25 mouse cellular contexts compared by ENCODE assay signal in genomic region chr5:51729771-51730170, GRCm38 (mm10).
"Had no signal": no experiment of that assay in that cellular context is flagged by ENCODE, and none has a peak within 500 bp of the region (broad histone marks: within the 10 kb centered on the region; RNA-seq: fewer than 3 reads in every experiment).

No protein-coding gene starts in this region.

- H3K4me1 ChIP-seq: embryonic facial prominence, embryonic 12.5 days; forebrain, embryonic 10.5 days; forebrain, embryonic 12.5 days; forebrain, embryonic 13.5 days; forebrain, embryonic 15.5 days; heart, embryonic 10.5 days had no signal

- H3K27me3 ChIP-seq: embryonic facial prominence, embryonic 12.5 days; embryonic facial prominence, embryonic 13.5 days; embryonic facial prominence, embryonic 15.5 days; forebrain, embryonic 12.5 days; forebrain, embryonic 13.5 days; forebrain, embryonic 15.5 days had no signal

- H3K36me3 ChIP-seq: embryonic facial prominence, embryonic 10.5 days; embryonic facial prominence, embryonic 12.5 days; embryonic facial prominence, embryonic 13.5 days; embryonic facial prominence, embryonic 15.5 days; forebrain, embryonic 10.5 days; forebrain, embryonic 12.5 days; forebrain, embryonic 15.5 days; heart, embryonic 10.5 days had no signal

- H3K9ac ChIP-seq: embryonic facial prominence, embryonic 12.5 days; embryonic facial prominence, embryonic 13.5 days; embryonic facial prominence, embryonic 15.5 days; forebrain, embryonic 12.5 days; forebrain, embryonic 13.5 days; forebrain, embryonic 15.5 days; forebrain, postnatal 0 days had no signal

- H3K9me3 ChIP-seq: embryonic facial prominence, embryonic 10.5 days; embryonic facial prominence, embryonic 12.5 days; embryonic facial prominence, embryonic 13.5 days; embryonic facial prominence, embryonic 15.5 days; forebrain, embryonic 10.5 days; forebrain, embryonic 12.5 days; forebrain, embryonic 13.5 days; forebrain, embryonic 15.5 days; heart, embryonic 10.5 days had no signal

- H3K27ac ChIP-seq: embryonic facial prominence, embryonic 10.5 days; embryonic facial prominence, embryonic 12.5 days; embryonic facial prominence, embryonic 13.5 days; embryonic facial prominence, embryonic 15.5 days; forebrain, embryonic 10.5 days; forebrain, embryonic 12.5 days; forebrain, embryonic 13.5 days; forebrain, embryonic 15.5 days; gastrocnemius, adult 2 months; heart, adult 2 months; heart, embryonic 10.5 days had no signal

- H3K4me3 ChIP-seq: embryonic facial prominence, embryonic 10.5 days; embryonic facial prominence, embryonic 12.5 days; embryonic facial prominence, embryonic 13.5 days; embryonic facial prominence, embryonic 15.5 days; erythroblast, embryonic 14.5 days; forebrain, embryonic 10.5 days; forebrain, embryonic 12.5 days; forebrain, embryonic 13.5 days; forebrain, embryonic 15.5 days; gastrocnemius, adult 2 months; heart, adult 2 months; heart, embryonic 10.5 days had no signal

- DNase-seq: cerebellum, adult 9-11 months; cerebellum, postnatal 10 days; cerebellum, postnatal 14 days; cerebellum, postnatal 25 days; cerebellum, postnatal 36 days; embryo, embryonic 11 days; forebrain, postnatal 0 days; gastrocnemius, adult 2 months; gastrocnemius, postnatal 10 days; gastrocnemius, postnatal 14 days; gastrocnemius, postnatal 25 days; gastrocnemius, postnatal 36 days; heart, adult 11 months; heart, adult 18-20 months; heart, adult 2 months had no signal
